Comparison of ENCODE assay signal across 8 mouse cellular contexts in the genomic region with DNA sequence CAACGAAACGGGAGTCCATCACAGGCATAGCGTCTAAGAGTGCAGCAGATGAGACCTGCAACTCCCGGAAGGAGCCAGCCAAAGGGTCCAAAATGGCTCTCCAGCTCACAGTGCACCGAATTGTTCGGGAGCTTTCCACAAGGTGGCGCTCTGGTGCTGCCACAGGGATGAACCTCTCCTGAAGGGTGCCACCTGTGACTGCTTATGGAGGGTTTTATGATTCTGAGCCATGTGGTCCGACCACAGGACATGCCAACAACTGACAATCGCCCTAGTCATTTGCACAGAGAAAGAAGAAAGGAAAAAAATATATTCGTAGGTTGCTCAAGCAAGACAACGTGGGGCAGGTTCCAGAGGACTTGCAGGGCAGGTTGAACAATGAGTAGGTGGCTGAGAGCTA.
DNase-seq lines count a peak whose midpoint lies in the region; ATAC-seq and TF ChIP-seq lines count a peak whose summit lies in the region.
"Had no signal": no experiment of that assay in that cellular context is flagged by ENCODE, and none has a peak within 500 bp of the region (broad histone marks: within the 10 kb centered on the region; RNA-seq: fewer than 3 reads in every experiment).

No protein-coding gene starts in this region.

- H3K4me3 ChIP-seq in G1E (ENCODE audit: low read depth, low read length), result no peak overlapping the region; the same call in 1 of the 2 replicates
- H3K4me3 ChIP-seq in embryonic fibroblast, embryonic 13.5 days (ENCODE audit: insufficient read depth, low read length), result no peak overlapping the region
- H3K4me3 ChIP-seq: neural tube, embryonic 12.5 days had no signal

- ATAC-seq in G1E (ENCODE audit: extremely low read depth, insufficient number of reproducible peaks, low FRiP score, poor library complexity, severe bottlenecking), result peak; percentile 94
- ATAC-seq in hematopoietic stem cell, adult 5-6 weeks (replicated peaks in 1 of 2; ENCODE audit: insufficient read depth in 1 of 2, low FRiP score in 2 of 2, low TSS enrichment in 1 of 2, low read depth in 1 of 2, poor library complexity in 2 of 2, severe bottlenecking in 2 of 2), result peak; percentile 68 to 76
- ATAC-seq in megakaryocyte progenitor cell, adult 5-6 weeks (replicated peaks; ENCODE audit: poor library complexity), result peak; percentile 97

- no peak for TF ChIP-seq POLR2A in embryonic fibroblast, embryonic 13.5 days (IDR thresholded peaks at IDR 0.05; ENCODE audit: low read depth, low read length)

- DNase-seq in G1E (ENCODE audit: low spot score), result peak; percentile 79
- DNase-seq in adrenal gland, postnatal 25 days, result peak; percentile 42
- DNase-seq in layer of hippocampus, postnatal 14 days (ENCODE audit: low spot score in 2 of 2), result peak; percentile 87 to 90
- DNase-seq in spleen, postnatal 4 days (ENCODE audit: low spot score in 2 of 2), result peak; percentile 69 to 87

- no peak overlapping the region for H3K27ac ChIP-seq in embryonic fibroblast, embryonic 13.5 days (ENCODE audit: insufficient read depth, low read length)
- H3K27ac ChIP-seq: neural tube, embryonic 12.5 days had no signal

- H3K4me1 ChIP-seq in G1E (ENCODE audit: insufficient read depth, low read depth, low read length), result peaks cover 17% of the 10 kb centered on the region
- no peaks in the 10 kb centered on the region for H3K4me1 ChIP-seq in embryonic fibroblast, embryonic 13.5 days (ENCODE audit: control insufficient read depth, insufficient read depth, low read length)
- H3K4me1 ChIP-seq: neural tube, embryonic 12.5 days had no signal

- H3K9me3 ChIP-seq in G1E (replicated peaks), result no peaks in the 10 kb centered on the region

- peak; percentile 79 for TF ChIP-seq CTCF in G1E (IDR thresholded peaks at IDR 0.05; ENCODE audit: low read depth, low read length)
- TF ChIP-seq CTCF in embryonic fibroblast, embryonic 13.5 days (IDR thresholded peaks at IDR 0.05; ENCODE audit: borderline replicate concordance, insufficient read depth, low read length), result peak; percentile 56; the same call in 1 of the 2 replicates

- no peaks in the 10 kb centered on the region for H3K27me3 ChIP-seq in G1E (ENCODE audit: insufficient read depth, low read length)
- H3K27me3 ChIP-seq: neural tube, embryonic 12.5 days had no signal

- H3K36me3 ChIP-seq in G1E (replicated peaks), result no peaks in the 10 kb centered on the region
- H3K36me3 ChIP-seq: neural tube, embryonic 12.5 days had no signal
